Mouse (Mus musculus) mouse embryonic stem cell (cell line): Measurements from ENCODE around the gene Plet1.

Experiments
- in situ Hi-C, 2 experiments: fragments of 300-500 bp; cut with MboI; formaldehyde crosslinking; loops; 1 replicate in 1 of 2; 3 replicates in 1 of 2; pipeline ENCODE4 v1.14.3; 2019 to 2020; ENCODE audit warnings: low sequenced_read_pairs in 2 of 2, low pct_unique_long_range_greater_than_20kb in 1 of 2, mixed read lengths in 1 of 2; ENCODE audit not compliant: unreplicated experiment in 1 of 2

Gene Plet1

DNA sequence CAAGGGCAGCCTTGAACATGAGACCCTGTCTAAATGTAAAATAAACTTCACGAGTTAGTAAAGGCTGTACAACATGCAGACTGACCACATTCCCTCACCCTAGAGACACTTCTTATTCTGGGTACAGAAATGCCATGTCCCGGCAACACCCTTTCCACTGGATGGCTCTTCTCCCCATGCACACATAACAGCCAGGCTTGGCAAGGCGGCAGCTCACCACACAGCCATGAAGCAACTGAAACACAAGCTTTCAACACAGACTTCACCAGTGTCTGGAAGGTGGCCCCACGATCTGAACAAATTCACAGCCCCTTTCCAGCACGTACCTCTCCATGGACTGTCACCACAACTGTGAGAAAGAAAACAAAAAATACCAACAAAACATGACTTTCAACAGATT, 30.6 kb downstream of the Plet1 start:
- in situ Hi-C loops = loop anchor here (5.0 to 10.0 kb wide), 2 partner anchors 50 to 68 kb away; no protein-coding TSS in a partner anchor

DNA sequence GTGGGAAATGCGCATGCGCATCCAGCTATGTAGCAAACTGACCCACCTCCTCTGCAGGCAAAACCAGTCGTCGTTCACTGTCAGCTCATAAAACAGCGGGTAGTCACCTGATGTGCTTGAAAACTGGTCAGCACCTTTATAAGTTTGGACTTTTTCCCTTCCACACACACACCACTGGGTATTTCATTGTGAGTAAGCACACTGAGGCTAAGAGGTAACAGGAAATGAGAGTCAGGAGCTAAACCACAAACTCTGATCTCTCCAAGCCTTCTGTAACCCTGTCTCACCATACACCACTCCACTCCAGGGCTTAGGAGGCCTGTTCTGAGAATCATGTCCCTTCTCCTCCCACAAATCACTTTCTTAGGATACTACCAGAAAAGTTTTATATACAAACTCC, 31.3 kb downstream of the Plet1 start:
- in situ Hi-C loops = loop anchor here (5.0 to 10.0 kb wide), 2 partner anchors 51 to 68 kb away; no protein-coding TSS in a partner anchor

DNA sequence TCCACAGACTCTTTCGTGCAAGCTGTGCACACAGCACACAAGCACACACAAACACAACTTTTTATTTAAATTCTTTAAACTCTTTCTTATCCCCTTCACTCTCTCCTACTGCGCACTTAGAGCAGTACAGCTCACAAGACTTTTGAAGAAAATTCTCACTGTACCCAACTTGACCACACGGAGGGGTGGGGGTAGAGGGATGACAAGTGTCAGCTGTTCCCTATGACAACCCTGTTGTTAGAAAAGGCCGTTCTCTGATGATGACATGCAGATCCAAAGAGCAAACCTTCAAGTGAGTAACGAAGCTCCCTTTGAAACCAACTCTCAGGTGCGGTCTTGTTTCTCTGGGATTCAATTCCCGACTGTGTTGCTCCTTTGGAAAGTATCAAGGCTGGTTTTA, 33.5 kb downstream of the Plet1 start:
- in situ Hi-C loops = loop anchor here (5.0 to 10.0 kb wide), 2 partner anchors 53 to 71 kb away; no protein-coding TSS in a partner anchor

DNA sequence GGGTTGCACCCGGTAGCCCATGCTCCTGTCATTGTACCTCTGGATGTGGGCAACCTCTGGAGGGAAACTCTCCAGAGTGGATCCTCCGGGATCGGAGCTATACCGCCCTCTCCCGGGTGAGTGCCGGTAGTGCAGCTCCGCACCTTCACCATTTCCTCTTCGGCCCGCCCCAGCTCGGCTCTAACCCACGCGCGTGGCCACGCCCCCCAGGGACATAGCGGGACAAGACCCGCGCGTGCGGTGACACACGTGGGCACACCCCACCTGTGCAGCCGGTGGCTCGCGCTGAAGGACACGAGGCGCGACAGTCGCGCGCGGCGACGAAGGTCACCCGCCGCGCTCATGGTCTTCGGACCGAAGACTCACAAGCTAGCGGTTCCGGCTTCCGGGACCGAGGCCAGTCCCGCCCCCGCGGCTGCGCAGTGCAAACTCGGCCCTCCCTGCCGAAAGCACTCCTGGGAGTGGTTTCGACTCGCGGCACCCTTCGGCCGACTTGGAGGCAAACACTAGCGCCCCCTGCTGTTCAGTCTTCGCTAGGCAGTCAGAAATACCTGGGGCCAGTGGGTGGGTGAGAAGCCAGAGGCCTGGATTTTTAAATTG, 34.1 kb downstream of the Plet1 start, which contains the start of gene Pts:
TSS of gene Pts (minus strand) at position 432 of the 600 bp plus-strand sequence.
- in situ Hi-C loops = loop anchor here (5.0 to 10.0 kb wide), 2 partner anchors 54 to 71 kb away; no protein-coding TSS in a partner anchor

DNA sequence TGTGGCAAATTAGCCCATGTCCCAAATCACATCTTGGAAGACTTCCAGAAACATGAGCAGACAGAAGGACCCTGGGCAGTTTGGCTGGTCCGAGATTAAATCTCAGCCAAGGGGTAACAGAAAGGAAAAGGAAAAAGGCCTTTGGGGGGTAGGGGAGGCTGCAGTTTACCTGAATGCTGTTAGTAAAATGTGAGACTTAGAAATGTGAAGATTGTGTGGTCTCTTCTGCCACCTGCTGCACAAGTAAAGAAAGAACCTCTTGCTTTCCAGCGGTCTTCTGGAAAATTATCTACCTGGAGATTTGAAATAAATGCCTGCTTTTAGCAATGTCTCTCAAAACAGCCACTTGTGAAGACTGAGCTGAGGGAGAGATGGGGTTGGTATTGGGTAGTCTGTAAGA, 36.6 kb downstream of the Plet1 start:
- in situ Hi-C loops = no loop called here

DNA sequence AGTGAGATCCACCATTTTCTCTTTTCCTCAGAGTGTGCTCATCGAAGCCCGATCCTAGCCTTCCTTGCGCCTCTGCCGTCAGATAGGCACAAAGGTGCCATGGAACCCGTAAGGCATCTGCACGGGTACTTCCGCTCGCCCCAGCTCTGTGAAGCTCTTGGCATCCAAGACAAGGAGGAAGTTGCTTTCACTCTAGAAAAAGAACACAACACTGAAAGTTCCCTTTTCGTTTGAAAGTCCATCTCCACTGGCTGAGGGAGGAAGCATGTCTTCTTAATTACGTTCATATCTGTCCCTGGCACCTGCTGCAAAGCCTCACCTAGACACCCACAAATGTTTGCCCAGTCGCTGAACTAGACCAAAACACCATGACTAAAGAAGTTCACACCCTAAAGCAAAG, 39.0 kb downstream of the Plet1 start:
- in situ Hi-C loops = no loop called here

DNA sequence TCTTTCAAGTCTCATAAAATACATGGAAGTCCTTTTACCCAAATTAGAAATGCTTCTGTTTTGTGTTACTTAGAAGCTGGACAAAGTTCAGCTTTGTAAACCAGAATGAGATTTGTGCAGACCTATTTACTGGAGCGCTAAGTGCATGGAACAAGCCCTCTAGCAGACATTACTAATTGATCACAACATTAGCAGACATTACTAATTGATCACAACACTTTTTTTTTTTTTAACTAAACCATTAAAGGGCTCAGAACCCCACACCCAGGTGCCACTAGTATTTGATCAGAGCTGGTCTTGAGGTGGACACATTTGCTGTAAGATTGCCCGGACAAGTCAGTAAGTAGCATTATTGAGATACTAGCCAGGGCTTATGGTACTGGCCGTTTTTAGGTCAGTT, 39.5 kb downstream of the Plet1 start:
- in situ Hi-C loops = no loop called here

DNA sequence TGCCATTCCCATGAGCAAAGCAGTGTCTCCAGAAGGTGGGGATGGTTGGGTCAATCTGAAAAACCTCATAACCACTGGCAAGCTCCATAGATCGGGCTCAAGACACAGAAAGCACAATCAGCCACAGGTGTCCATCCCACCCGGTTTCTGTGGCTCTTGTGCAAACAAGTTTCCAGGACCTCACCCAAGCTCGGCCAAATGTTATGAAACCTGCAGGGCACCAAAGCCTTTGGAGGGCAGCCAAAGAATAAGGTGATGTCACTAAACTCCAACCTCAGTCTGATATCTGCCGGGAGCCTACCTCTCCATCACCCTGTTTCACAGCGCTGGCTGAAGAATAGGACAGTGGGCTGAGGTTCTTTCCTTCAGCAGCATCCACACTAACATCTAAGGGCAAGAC, 41.6 kb downstream of the Plet1 start:
- in situ Hi-C loops = no loop called here

DNA sequence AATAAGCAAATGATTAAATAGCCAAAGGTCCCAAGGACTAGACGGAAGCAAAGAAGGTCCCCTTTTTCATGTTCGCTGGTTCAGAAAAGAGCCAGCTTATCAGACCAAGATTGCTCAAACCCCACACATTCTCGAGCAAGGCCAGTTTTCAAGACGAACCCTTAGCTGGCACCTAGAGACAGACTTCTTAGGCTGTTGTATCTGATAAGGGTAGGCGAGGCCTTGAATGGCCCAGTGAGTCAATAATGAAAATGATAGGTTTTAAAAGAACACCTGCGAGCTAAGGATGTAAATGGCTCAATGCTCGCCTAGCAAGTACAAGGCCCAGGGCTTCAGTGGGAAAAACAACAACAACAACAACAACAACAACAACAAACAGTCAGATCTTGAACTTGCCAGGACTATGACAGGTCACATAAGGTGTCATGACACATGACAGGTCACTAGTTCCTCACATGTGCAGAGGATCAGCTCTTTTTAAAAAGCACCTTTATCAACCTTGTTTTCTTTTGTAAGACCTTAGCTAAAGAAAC, 42.3 kb downstream of the Plet1 start:
- in situ Hi-C loops = no loop called here

DNA sequence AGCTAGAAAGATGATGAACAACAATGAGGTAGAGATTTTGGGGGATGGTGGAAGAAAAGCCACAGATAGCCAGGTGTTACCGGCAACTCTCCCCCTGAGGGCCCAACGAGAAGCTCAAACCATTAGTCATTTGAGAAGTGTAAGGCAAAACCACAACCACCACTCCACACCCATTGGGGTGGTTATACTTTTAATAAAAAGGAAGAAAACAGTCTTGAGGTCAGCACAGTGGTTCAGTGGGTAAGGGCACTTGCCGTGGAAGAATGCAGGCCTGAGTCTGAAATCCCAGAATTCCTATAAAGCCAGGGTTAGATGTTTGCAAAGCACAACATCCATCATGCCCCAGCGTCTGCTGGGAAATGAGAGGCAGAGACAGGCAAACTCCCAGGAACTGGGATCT, 43.0 kb downstream of the Plet1 start:
- in situ Hi-C loops = no loop called here

DNA sequence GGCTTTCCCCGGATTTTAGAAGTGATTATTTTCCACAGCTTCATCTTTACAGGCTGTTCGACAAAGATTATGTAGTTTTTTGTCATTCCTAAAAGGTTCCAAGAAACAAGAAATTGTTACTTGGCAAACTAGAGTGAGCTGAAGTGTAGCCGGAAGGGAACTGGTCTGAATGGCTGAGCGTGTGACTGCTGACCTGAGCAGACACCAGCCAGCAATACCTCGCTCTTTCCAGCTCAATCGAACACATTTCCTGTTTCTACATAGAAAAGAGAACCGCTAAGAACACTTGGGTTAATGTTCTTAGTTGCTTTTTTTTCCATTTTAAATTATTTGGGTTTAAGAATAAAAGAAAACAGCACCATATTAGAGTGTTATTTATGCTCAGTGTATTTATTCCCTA, 45.8 kb downstream of the Plet1 start:
- in situ Hi-C loops = no loop called here

DNA sequence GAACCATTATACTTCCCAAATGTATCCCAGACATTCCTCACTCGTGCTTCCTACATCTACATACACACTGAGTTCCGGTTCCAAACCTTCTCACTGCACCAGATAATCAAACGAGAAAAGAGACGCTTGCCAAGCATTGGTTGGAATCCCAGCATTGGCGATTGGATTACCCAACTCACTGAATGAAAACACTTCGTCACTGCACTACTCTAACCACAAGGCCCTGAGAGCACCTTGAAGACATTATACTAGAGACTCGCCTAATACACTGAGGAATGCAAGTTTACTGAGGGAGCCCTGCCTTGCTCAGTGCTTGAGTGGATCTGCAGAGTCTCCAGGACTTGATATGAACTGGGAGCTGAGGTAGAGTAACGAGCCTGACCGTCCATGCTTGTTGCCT, 48.1 kb downstream of the Plet1 start:
- in situ Hi-C loops = no loop called here

DNA sequence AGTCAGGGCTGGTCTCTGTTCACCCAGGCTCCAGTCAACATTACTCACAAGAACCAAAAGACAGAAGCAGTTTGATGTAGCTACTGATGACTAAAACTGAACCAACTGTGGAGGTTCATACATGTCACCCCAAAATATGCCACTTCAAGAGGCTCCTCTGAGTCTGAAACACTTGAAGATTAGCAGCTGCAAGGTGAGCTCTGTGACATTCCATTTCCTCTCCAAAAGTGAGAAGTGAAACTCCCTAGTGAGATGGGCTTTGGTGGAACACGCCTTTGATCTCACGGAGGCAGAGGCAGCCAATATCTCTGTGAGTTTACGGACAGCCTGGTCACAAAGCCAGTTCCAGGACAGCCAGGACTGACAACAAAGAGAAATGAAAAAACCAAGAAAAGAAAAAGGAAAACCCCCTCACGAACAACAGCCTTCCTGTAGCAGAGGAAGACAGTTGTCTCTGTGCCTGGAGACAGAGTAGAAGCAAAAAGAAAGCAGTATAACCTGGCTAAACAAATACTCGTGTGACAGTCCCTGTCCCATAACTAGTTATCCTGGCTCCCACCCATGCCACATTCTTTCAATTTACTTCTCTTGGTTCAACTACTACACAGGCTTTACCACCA, 53.6 kb downstream of the Plet1 start:
- in situ Hi-C loops = no loop called here

DNA sequence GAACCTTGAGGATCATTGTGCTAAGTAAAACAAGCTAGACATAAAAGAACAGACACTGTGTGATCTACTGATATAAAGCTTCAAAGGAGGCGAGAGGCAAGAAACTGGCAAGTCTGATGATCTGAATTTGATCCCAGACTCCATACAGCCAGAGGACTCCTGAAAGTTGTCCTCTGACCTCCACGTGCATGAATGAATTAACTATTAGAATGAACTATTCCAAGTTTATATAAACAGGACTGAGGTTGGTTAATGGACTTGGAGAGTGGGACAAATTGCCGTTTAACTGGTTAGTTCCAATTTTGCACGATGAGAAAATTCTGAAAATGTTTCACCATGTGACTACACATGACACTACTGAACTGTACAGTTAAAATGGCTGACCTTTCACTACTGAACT, 54.6 kb downstream of the Plet1 start:
- in situ Hi-C loops = no loop called here

DNA sequence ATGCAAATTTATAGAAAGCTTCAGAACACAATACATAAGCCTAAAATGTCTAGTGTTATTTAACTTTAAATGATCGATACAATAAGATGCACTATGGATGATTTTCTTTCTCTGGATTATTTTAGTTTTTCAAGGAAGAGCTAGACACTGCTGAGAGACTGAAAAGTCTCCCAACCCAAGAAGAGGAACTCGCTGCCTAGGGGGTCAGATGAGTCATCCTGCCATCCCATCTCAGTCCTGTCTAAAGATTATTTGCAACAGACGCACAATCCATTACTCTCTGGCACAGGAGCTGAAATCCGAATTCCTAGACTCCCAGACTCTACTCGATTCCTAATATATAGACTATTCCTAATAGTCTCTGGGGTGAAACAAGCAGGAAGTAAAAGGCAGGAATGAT, 57.9 kb downstream of the Plet1 start:
- in situ Hi-C loops = no loop called here

DNA sequence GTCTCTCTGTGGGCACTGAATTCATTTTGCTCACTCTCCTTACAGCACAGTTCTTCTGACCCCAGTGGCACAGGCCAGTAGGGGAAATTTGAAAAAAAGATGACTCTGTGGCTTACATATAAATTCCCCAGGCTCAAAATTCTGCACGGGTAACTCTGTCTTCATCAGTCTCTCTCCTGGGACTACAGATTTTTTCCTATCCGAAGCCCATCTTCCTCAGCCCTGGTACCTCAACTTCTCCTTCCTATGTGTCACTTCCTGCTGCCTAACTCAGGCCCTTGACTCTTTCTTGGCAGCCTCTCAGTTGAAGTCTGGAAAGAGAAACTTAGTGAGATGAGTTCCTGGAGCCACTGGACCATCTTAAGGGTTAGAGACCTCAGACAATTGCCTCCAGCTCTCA, 59.2 kb downstream of the Plet1 start:
- in situ Hi-C loops = no loop called here

DNA sequence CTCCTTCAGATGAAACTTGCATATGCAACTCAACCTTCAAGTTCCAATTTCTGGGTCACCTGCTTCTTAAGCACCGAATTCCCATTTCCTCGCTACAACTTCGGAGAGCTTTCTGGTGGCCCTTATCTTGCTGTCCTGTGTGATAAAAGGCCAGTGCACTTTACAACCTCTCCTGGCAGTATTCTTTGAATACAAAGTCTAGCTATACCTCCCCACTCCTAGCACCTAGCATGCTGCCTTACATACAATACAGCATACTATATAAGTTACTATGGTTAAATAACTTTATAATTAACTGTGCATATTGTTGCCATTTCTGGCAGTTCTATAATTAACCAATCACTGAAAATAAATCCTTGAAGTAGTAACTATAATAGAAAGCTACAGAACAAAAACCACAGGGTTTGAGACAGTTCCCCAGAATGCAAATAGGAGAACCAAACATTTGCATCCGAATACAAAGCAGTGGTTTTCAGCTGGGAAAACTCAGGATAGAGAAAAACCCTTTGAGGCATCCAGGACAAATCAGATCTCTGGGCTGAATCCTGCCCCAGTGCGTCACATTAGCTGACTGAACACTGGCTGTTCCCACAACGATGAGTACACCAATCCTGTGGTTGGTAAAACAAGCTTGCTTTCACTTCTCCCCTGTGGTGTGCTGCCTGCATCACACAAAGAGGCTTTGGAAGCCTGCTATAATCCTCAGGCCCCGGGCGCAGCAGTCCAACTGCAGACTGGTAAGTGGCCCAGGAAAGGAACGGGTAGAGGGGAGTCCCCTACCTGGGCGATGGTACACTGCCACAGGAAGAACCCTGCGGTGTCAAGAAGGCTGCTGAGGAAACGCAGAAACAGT, 60.1 kb downstream of the Plet1 start, which contains the start of gene Il18:
TSS of gene Il18 (plus strand) at position 587 of the 853 bp plus-strand sequence.
- in situ Hi-C loops = no loop called here

DNA sequence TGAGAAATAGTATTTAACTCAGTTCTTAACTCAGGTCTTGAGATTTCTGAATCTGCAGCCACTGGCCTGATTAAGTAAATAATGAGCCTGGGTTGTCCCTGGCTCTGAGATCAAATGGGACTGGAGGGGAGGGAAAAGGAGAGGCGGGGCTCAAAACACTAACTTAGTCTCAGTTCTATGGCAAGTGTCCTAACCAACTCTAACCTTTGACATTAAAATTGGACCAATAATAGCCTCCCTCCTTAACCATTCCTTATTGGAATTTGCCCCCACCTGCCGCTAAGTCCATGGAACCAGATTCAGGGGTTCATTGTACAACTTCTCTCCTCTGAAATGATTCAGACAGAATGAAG, 60.7 kb downstream of the Plet1 start, which contains the start of gene Bco2:
TSS of gene Bco2 (minus strand) at position 88 of the 353 bp plus-strand sequence.
- in situ Hi-C loops = no loop called here
